Mouse (Mus musculus) spleen, adult 2 months (tissue): ENCODE measurements around the gene Atp5g3. TPM values are rescaled to one million over a fixed set of nuclear protein-coding genes. Genes with fewer than 3 reads are reported as not detected.

Experiments
- DNase-seq, 2 experiments: peaks; one replicate each; pipeline versions ENCODE4 v3.0.0 to v3.0.0-alpha.2; 2012 to 2021; ENCODE audit warnings: low spot score in 2 of 2, low read depth in 1 of 2
- H3K27ac ChIP-seq: fragments of 200-500 bp; 2 replicates; pipeline ENCODE4 v1.5.1; 2012; ENCODE audit warnings: low read length, inconsistent platforms; ENCODE audit not compliant: insufficient read depth
- H3K27me3 ChIP-seq: fragments of 200-500 bp; 2 replicates; pipeline ENCODE4 v1.6.1; 2012; ENCODE audit warnings: mild to moderate bottlenecking, moderate library complexity, low read length, inconsistent platforms; ENCODE audit not compliant: control insufficient read depth, insufficient read depth
- H3K36me3 ChIP-seq: fragments of 200-500 bp; 2 replicates; pipeline ENCODE4 v1.6.1; 2012; ENCODE audit warnings: mild to moderate bottlenecking, low read length, inconsistent platforms; ENCODE audit not compliant: control insufficient read depth, insufficient read depth
- H3K4me1 ChIP-seq: fragments of 200-500 bp; 2 replicates; pipeline ENCODE4 v1.6.1; 2011; ENCODE audit warnings: inconsistent platforms; ENCODE audit not compliant: control insufficient read depth, insufficient read depth, insufficient read length
- H3K4me3 ChIP-seq: fragments of 200-500 bp; 2 replicates; pipeline ENCODE4 v1.5.1; 2011; ENCODE audit warnings: mild to moderate bottlenecking, inconsistent platforms; ENCODE audit not compliant: insufficient read depth, insufficient read length; ENCODE audit errors: extremely low read depth
- CTCF ChIP-seq: fragments of 200-500 bp; IDR thresholded peaks from 2 replicates; pipeline ENCODE4 v1.5.1; 2011; ENCODE audit warnings: mild to moderate bottlenecking, inconsistent platforms; ENCODE audit not compliant: insufficient read depth, insufficient read length, insufficient replicate concordance; ENCODE audit errors: extremely low read depth
- POLR2A ChIP-seq: fragments of 200-500 bp; IDR thresholded peaks from 2 replicates; pipeline ENCODE4 v1.6.1; 2011; ENCODE audit warnings: low read depth, low read length, inconsistent platforms
- WGBS: fragments of 180-500 bp; shearing (Covaris S2); methylation state at CpG from one replicate; pipeline ENCODE4 v1.1.7; 2018; 5-methylcytosine and 5-hydroxymethylcytosine counted together
- polyA plus RNA-seq: library from polyadenylated mRNA; depleted of rRNA; stranded (reverse); fragments of >200 nt; gene quantifications from 2 replicates; pipeline ENCODE4 v1.2.3, GENCODE M21; 2012; rRNA removed

The Atp5g3 gene
- polyA plus RNA-seq = 155 and 165 TPM in 2 replicates

DNA sequence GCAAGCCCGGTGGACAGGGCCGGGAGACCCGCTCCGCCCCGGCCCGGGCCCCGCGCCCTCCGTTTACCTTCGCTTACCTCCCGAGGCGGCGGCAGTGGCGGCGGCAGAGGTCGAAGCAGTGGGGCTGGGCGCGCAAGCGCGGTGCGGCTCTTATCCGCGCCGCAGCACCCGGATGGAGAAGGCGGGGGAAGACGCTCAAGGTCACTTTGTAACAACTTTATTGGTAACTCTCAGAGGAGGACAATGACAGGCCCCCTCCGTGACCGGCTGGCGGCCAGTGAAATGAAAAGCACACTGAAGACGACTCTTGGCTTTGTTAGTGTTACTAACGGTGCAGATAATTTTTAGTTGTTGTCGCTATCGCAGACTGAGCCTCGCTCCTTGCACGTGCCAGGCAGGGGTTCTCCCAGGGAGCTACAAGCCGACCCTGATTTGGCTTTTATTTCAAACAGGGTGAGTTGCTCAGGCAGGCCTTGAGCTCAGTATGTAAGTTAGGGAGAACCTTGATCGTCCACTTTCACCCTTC is at the start of gene Atp5g3:
Atp5g3 (minus strand) TSS at position 152 of the 526 bp plus-strand sequence.
- H3K27me3 ChIP-seq = no peaks in the 10 kb centered on the region
- under 1% methylated on average over 38 of the region's 38 CpGs for WGBS
- peak; percentile 81 to 88 for DNase-seq
- peak within 1 kb of the TSS; percentile 87 for H3K27ac ChIP-seq
- H3K36me3 ChIP-seq = peaks cover 14% of the 10 kb centered on the region
- peaks cover 5% of the 10 kb centered on the region; the same call in 1 of the 2 replicates for H3K4me1 ChIP-seq
- H3K4me3 ChIP-seq = peak within 1 kb of the TSS; percentile 100
- TF ChIP-seq POLR2A (peak; percentile 41; the same call in 1 of the 2 replicates), CTCF (no peak)

DNA sequence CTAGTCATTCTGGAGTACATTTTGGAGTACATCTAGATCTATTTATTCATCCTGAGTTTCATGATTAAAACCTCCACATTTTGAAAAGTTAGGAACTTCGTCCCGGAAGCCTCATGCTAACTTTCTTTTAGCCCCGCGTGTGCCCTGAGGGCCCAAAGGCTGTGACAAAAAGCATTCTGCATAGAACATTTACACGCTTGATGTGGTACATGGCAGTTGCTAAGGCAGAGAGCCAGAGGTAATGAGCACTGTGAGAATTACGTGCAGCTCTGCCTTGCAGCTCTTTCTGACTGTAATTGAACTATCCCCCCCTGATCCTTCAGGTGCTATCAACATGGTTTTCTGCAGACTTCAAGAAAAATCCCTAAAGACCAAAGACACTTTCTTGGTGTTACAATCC is 47.2 kb upstream of the Atp5g3 start:
- DNase-seq = no peak
- no peak for TF ChIP-seq POLR2A
- TF ChIP-seq CTCF = no peak
- WGBS = 93% methylated on average over 6 of the region's 6 CpGs
- H3K36me3 ChIP-seq = no peaks in the 10 kb centered on the region
- H3K4me1 ChIP-seq = no peaks in the 10 kb centered on the region
- no peak overlapping the region for H3K27ac ChIP-seq
- H3K4me3 ChIP-seq = no peak overlapping the region
- H3K27me3 ChIP-seq = no peaks in the 10 kb centered on the region

DNA sequence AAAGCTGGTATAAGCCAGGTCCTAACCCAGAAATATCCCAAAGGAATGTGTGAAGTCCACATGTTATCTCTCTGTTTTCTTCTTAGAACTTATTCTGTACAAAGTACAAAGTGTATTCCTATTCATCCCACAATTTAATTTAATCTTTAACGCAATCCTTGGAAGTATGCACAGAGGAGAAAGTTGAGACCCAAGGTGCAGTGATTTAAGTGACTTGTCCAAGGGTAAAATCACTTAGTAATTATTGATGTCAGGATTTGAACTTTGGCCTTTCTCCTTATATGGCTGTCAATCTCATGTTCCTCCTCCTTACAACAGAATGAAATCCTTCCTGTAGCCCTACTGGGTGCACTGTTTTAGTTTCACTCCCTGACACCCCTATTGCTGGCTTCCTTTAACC is 42.5 kb upstream of the Atp5g3 start:
- H3K27ac ChIP-seq = no peak overlapping the region

DNA sequence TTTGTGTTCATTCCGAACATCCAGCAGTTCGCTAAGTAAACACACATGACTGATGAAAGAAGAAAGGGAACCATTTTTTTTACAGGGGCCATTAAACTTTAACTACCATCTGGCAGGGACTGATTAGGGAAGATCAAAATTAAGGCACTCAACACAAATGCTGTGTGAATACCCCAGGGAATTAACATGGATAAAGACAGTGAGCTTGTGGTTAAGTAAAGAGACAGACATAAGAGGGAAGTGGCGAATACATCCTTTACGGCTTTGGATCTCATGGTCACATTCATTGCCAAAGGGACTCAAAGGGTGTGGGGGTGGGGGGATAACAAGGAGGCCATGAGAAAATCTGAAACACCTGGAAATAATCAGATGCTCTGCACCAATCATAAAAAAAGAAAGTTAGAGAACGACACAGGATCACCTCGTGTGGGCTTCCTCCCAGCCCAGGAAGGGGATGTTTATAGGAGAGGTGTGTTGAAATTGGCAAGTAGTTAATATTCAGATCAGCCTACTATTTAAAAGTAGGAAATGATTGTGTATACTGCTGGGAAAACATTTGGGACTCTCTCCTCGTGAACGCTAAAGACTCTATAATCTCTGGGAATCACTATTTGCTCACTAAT is 41.6 kb upstream of the Atp5g3 start:
- WGBS = 50% methylated on average over 8 of the region's 8 CpGs
- Histone ChIP-seq H3K36me3 (no peaks in the 10 kb centered on the region), H3K27me3 (no peaks in the 10 kb centered on the region), H3K27ac (no peak overlapping the region), H3K4me3 (no peak overlapping the region), H3K4me1 (no peaks in the 10 kb centered on the region)
- DNase-seq = no peak
- no peak for TF ChIP-seq POLR2A
- no peak for TF ChIP-seq CTCF

More for the DNA sequence above, 42.5 kb upstream of the Atp5g3 start:
- no peak overlapping the region for H3K4me3 ChIP-seq
- no peaks in the 10 kb centered on the region for H3K27me3 ChIP-seq
- no peaks in the 10 kb centered on the region for H3K4me1 ChIP-seq
- H3K36me3 ChIP-seq = no peaks in the 10 kb centered on the region
- no peak for DNase-seq
- WGBS = 94% methylated on average over 1 of the region's 1 CpGs
- TF ChIP-seq CTCF = no peak
- no peak for TF ChIP-seq POLR2A

DNA sequence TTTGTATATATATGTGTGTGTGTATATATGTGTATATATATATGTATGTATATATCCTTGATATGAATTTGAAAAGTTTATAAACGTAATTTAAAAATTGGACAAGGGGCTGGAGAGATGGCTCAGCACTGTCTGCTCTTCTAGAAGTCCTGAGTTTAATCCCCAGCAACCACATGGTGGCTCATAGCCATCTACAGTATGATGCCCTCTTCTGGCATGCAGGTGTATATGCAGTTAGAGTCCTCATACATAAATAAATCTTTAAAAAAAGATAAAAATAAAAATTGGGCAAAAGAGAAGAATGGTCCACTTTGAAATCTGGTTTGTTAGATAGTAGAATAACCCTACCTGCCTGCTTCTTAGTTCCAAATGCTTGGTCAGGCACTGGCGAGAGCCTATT is 36.2 kb upstream of the Atp5g3 start:
- no peaks in the 10 kb centered on the region for H3K36me3 ChIP-seq
- H3K4me3 ChIP-seq = no peak overlapping the region
- TF ChIP-seq POLR2A = no peak
- no peak for TF ChIP-seq CTCF
- H3K27me3 ChIP-seq = no peaks in the 10 kb centered on the region
- no peak overlapping the region for H3K27ac ChIP-seq
- no peak for DNase-seq
- WGBS = 90% methylated on average over 2 of the region's 2 CpGs
- H3K4me1 ChIP-seq = no peaks in the 10 kb centered on the region

DNA sequence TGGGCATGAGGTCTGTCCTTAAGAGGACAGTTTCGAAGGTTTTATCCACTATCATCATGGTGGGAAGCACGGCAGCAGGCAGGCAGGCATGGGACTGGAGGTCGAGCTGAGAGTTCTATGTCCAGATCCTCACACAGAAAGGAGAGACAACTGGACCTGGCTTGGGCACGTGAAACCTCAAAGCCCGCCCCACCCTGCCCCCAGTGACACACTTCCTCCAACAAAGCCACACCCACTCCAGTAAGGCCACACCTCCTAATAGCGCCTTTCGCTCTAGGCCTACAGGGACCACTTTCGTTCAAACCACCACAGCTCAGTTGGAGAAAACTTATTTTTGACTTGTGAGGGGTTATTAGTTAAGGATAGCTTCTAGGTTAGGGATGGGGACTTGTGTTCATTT is 32.6 kb upstream of the Atp5g3 start:
- DNase-seq = no peak
- Histone ChIP-seq H3K36me3 (no peaks in the 10 kb centered on the region), H3K4me3 (no peak overlapping the region), H3K27me3 (no peaks in the 10 kb centered on the region), H3K4me1 (no peaks in the 10 kb centered on the region), H3K27ac (no peak overlapping the region)
- TF ChIP-seq CTCF = no peak
- no peak for TF ChIP-seq POLR2A
- 90% methylated on average over 8 of the region's 8 CpGs for WGBS

DNA sequence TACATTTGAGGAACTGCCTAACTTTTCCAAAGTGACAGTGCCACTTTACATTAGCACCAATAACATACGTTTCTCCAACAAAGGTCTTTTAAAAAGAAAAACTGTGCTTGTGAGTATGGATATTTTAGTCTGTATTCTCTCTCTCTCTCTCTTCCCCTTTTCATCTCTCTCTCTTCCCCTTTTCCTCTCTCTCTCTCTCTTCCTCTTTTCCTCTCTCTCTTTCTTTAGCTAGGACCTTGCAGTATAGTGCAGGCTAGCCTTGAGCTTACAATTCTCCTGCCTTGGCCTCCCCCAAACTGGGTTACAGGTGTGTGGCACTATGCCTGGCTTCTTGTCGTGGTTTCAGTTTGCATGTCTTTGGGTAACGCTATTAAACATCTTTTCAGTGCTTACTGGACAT is 31.7 kb upstream of the Atp5g3 start:
- H3K36me3 ChIP-seq = no peaks in the 10 kb centered on the region
- H3K27ac ChIP-seq = no peak overlapping the region
- no peak for TF ChIP-seq CTCF
- no peak for TF ChIP-seq POLR2A
- DNase-seq = no peak
- H3K4me1 ChIP-seq = no peaks in the 10 kb centered on the region
- WGBS = 67% methylated on average over 3 of the region's 3 CpGs
- H3K27me3 ChIP-seq = no peaks in the 10 kb centered on the region
- no peak overlapping the region for H3K4me3 ChIP-seq
